Mouse (Mus musculus) gastrocnemius, postnatal 25 days (tissue): ENCODE results near the gene Fbxl14. TPM values are rescaled to one million over a fixed set of nuclear protein-coding genes. Genes with fewer than 3 reads are reported as not detected.
A peak's percentile ranks its signal among the peaks of the same experiment; 100 is the strongest.
"Not testable (repeated sequence)": the region's sequence is repeated elsewhere in the genome, so short reads cannot be mapped to it uniquely, and the experiment has no call there.

ENCODE experiments used
- DNase-seq: peaks from one replicate; pipeline ENCODE4 v3.0.0; 2022
- total RNA-seq, 2 experiments: library from RNA; stranded (reverse); gene quantifications; 1 replicate in 1 of 2; 2 replicates in 1 of 2; pipeline ENCODE4 v1.2.3; 2021

Fbxl14 gene
- total RNA-seq, 2 experiments from 2014 or later, result 9.1 to 10.3 TPM

- DNase-seq, result no peak
These were observed 11.7 kb upstream of the Fbxl14 start for GRCm38 (mm10) chr6:119467785-119468059.

GRCm38 (mm10) chr6:119470777-119471176 lies 8.7 kb upstream of the Fbxl14 start:
- DNase-seq, result no peak

GRCm38 (mm10) chr6:119472135-119472534 lies 7.3 kb upstream of the Fbxl14 start:
- peak; percentile 44 for DNase-seq

GRCm38 (mm10) chr6:119472705-119473104 lies 6.8 kb upstream of the Fbxl14 start:
- DNase-seq, result no peak

GRCm38 (mm10) chr6:119473446-119473845 lies 6.0 kb upstream of the Fbxl14 start:
- DNase-seq, result no peak

GRCm38 (mm10) chr6:119473992-119474391 lies 5.5 kb upstream of the Fbxl14 start:
- no peak for DNase-seq

- no peak for DNase-seq
These were observed 3.5 kb upstream of the Fbxl14 start for GRCm38 (mm10) chr6:119475988-119476387.

GRCm38 (mm10) chr6:119477686-119478310 lies 1.7 kb upstream of the Fbxl14 start:
- DNase-seq, result no peak

GRCm38 (mm10) chr6:119478560-119479342 lies 717 bp upstream of the Fbxl14 start:
- peak; percentile 82 for DNase-seq

GRCm38 (mm10) chr6:119479876-119480705 lies 623 bp downstream of the Fbxl14 start:
- DNase-seq, result peak; percentile 58

- DNase-seq, result no peak
These were observed 1.4 kb downstream of the Fbxl14 start for GRCm38 (mm10) chr6:119480706-119481331.

GRCm38 (mm10) chr6:119481741-119482390 lies 2.4 kb downstream of the Fbxl14 start:
- DNase-seq, result not testable (repeated sequence)

- no peak for DNase-seq
These were observed 3.6 kb downstream of the Fbxl14 start for GRCm38 (mm10) chr6:119482958-119483600.

- DNase-seq, result no peak
These were observed 6.0 kb downstream of the Fbxl14 start for GRCm38 (mm10) chr6:119485486-119485885.

- DNase-seq, result no peak
These were observed 7.1 kb downstream of the Fbxl14 start for GRCm38 (mm10) chr6:119486381-119487084.

GRCm38 (mm10) chr6:119487085-119487458 lies 7.6 kb downstream of the Fbxl14 start:
- DNase-seq, result no peak

- DNase-seq, result no peak
These were observed 8.2 kb downstream of the Fbxl14 start for GRCm38 (mm10) chr6:119487619-119488018.

GRCm38 (mm10) chr6:119489765-119490164 lies 10.3 kb downstream of the Fbxl14 start:
- no peak for DNase-seq

- no peak for DNase-seq
These were observed 11.1 kb downstream of the Fbxl14 start for GRCm38 (mm10) chr6:119490549-119490948.

- no peak for DNase-seq
These were observed 11.5 kb downstream of the Fbxl14 start for GRCm38 (mm10) chr6:119491006-119491405.
